Mouse (Mus musculus) limb, embryonic 12.5 days (tissue): ENCODE data around the gene Klhdc8a. TPM values are rescaled to one million over a fixed set of nuclear protein-coding genes. Genes with fewer than 3 reads are reported as not detected.

Experiments used
- ATAC-seq: fragments of 200-750 bp; cut with Nextera tagmentation; 2 replicates; pipeline ENCODE4 v1.8.0; 2017; ENCODE audit warnings: low read depth, moderate TSS enrichment; ENCODE audit not compliant: insufficient number of reproducible peaks, insufficient read depth, low FRiP score, low TSS enrichment
- H3K27ac ChIP-seq: fragments of 300-500 bp; sonication (generic); 2 replicates; pipeline ENCODE4 v1.5.1; 2016; ENCODE audit warnings: mild to moderate bottlenecking, moderate library complexity
- H3K27me3 ChIP-seq: fragments of 300-500 bp; sonication (generic); 2 replicates; pipeline ENCODE4 v1.6.1; 2016; ENCODE audit warnings: mild to moderate bottlenecking, moderate library complexity
- H3K36me3 ChIP-seq: fragments of 300-500 bp; sonication (generic); 2 replicates; pipeline ENCODE4 v1.6.1; 2016; ENCODE audit warnings: mild to moderate bottlenecking, moderate library complexity
- H3K4me1 ChIP-seq: fragments of 300-500 bp; sonication (generic); replicated peaks from 2 replicates; pipeline ENCODE4 v1.6.1; 2016
- H3K4me2 ChIP-seq: fragments of 300-500 bp; sonication (generic); 2 replicates; pipeline ENCODE4 v1.6.1; 2016; ENCODE audit warnings: mild to moderate bottlenecking, moderate library complexity
- H3K4me3 ChIP-seq: fragments of 300-500 bp; sonication (generic); replicated peaks from 2 replicates; pipeline ENCODE4 v1.5.1; 2016; ENCODE audit warnings: mild to moderate bottlenecking
- H3K9ac ChIP-seq: fragments of 300-500 bp; sonication (generic); replicated peaks from 2 replicates; pipeline ENCODE4 v1.6.1; 2016; ENCODE audit warnings: mild to moderate bottlenecking, moderate library complexity
- H3K9me3 ChIP-seq: fragments of 300-500 bp; sonication (generic); 2 replicates; pipeline ENCODE4 v1.6.1; 2016; ENCODE audit warnings: mild to moderate bottlenecking, moderate library complexity
- WGBS: fragments of 180-500 bp; shearing (Covaris S2); methylation state at CpG from one replicate; pipeline ENCODE4 v1.1.7; 2016; 5-methylcytosine and 5-hydroxymethylcytosine counted together
- polyA plus RNA-seq: library from polyadenylated mRNA; unstranded; fragments of >200 nt; fragmentation: Nextera tagmentation; extraction: Ambion mirVana; gene quantifications from 2 replicates; pipeline ENCODE4 v1.2.1, GENCODE M21; 2016

The Klhdc8a gene
- 0.05 TPM in 1 of 2 replicates, not detected in the other for polyA plus RNA-seq

GRCm38 (mm10) chr1:132298425-132298800 lies at the start of gene Klhdc8a:
Gene Klhdc8a, plus strand, starts transcription at chr1:132298626.
- H3K27me3 ChIP-seq = peaks cover 82% of the 10 kb centered on the region
- peaks cover 12% of the 10 kb centered on the region for H3K4me1 ChIP-seq
- H3K27ac ChIP-seq = no peak within 1 kb of the TSS
- peak within 1 kb of the TSS; percentile 69 for H3K9ac ChIP-seq
- H3K4me3 ChIP-seq = peak within 1 kb of the TSS; percentile 60
- 0% methylated on average over 24 of the region's 28 CpGs for WGBS
- no peaks in the 10 kb centered on the region for H3K36me3 ChIP-seq
- no peaks in the 10 kb centered on the region for H3K9me3 ChIP-seq
- peak within 1 kb of the TSS; percentile 100 for H3K4me2 ChIP-seq
- no peak for ATAC-seq

GRCm38 (mm10) chr1:132254467-132254866 lies 44.0 kb upstream of the Klhdc8a start:
- H3K4me2 ChIP-seq = no peak overlapping the region
- 83% methylated on average over 6 of the region's 6 CpGs for WGBS
- no peak for ATAC-seq

GRCm38 (mm10) chr1:132260331-132260730 lies 38.1 kb upstream of the Klhdc8a start:
- ATAC-seq = no peak
- peaks cover 4% of the 10 kb centered on the region for H3K4me1 ChIP-seq
- H3K27ac ChIP-seq = no peak overlapping the region
- H3K9ac ChIP-seq = no peak overlapping the region
- no peaks in the 10 kb centered on the region for H3K9me3 ChIP-seq
- H3K4me3 ChIP-seq = no peak overlapping the region
- H3K4me2 ChIP-seq = no peak overlapping the region
- no peaks in the 10 kb centered on the region for H3K27me3 ChIP-seq
- 86% methylated on average over 1 of the region's 1 CpGs for WGBS
- no peaks in the 10 kb centered on the region for H3K36me3 ChIP-seq

More at GRCm38 (mm10) chr1:132254467-132254866, 44.0 kb upstream of the Klhdc8a start:
- no peaks in the 10 kb centered on the region for H3K27me3 ChIP-seq
- no peak overlapping the region for H3K4me3 ChIP-seq
- H3K27ac ChIP-seq = no peak overlapping the region
- no peaks in the 10 kb centered on the region for H3K36me3 ChIP-seq
- no peaks in the 10 kb centered on the region for H3K4me1 ChIP-seq
- no peaks in the 10 kb centered on the region for H3K9me3 ChIP-seq
- H3K9ac ChIP-seq = no peak overlapping the region

GRCm38 (mm10) chr1:132261058-132261457 lies 37.4 kb upstream of the Klhdc8a start:
- H3K27me3 ChIP-seq = no peaks in the 10 kb centered on the region
- no peaks in the 10 kb centered on the region for H3K36me3 ChIP-seq
- WGBS = 63% methylated on average over 5 of the region's 5 CpGs
- peaks cover 5% of the 10 kb centered on the region for H3K4me1 ChIP-seq
- no peak overlapping the region for H3K4me2 ChIP-seq
- no peaks in the 10 kb centered on the region for H3K9me3 ChIP-seq
- H3K27ac ChIP-seq = no peak overlapping the region
- H3K4me3 ChIP-seq = no peak overlapping the region
- H3K9ac ChIP-seq = no peak overlapping the region
- ATAC-seq = no peak

- Histone ChIP-seq H3K4me2 (no peak overlapping the region), H3K27me3 (no peaks in the 10 kb centered on the region)
These were observed 34.8 kb upstream of the Klhdc8a start for GRCm38 (mm10) chr1:132263618-132264017.

GRCm38 (mm10) chr1:132264577-132264976 lies 33.8 kb upstream of the Klhdc8a start:
- no peaks in the 10 kb centered on the region for H3K36me3 ChIP-seq
- no peak for ATAC-seq
- no peaks in the 10 kb centered on the region for H3K27me3 ChIP-seq
- no peak overlapping the region for H3K4me3 ChIP-seq
- no peaks in the 10 kb centered on the region for H3K9me3 ChIP-seq
- H3K4me2 ChIP-seq = no peak overlapping the region
- H3K9ac ChIP-seq = no peak overlapping the region
- H3K4me1 ChIP-seq = peaks cover 29% of the 10 kb centered on the region
- WGBS = 53% methylated on average over 7 of the region's 7 CpGs
- H3K27ac ChIP-seq = no peak overlapping the region

More at GRCm38 (mm10) chr1:132263618-132264017, 34.8 kb upstream of the Klhdc8a start:
- no peak overlapping the region for H3K27ac ChIP-seq
- H3K36me3 ChIP-seq = no peaks in the 10 kb centered on the region
- no peak overlapping the region for H3K4me3 ChIP-seq
- peaks cover 27% of the 10 kb centered on the region for H3K4me1 ChIP-seq
- no peak for ATAC-seq
- H3K9me3 ChIP-seq = no peaks in the 10 kb centered on the region
- WGBS = 94% methylated on average over 4 of the region's 4 CpGs
- H3K9ac ChIP-seq = no peak overlapping the region

GRCm38 (mm10) chr1:132265211-132265859 lies 33.1 kb upstream of the Klhdc8a start:
- Histone ChIP-seq H3K4me3 (no peak overlapping the region), H3K36me3 (no peaks in the 10 kb centered on the region), H3K4me1 (peaks cover 29% of the 10 kb centered on the region), H3K27ac (no peak overlapping the region), H3K27me3 (no peaks in the 10 kb centered on the region), H3K9ac (no peak overlapping the region), H3K4me2 (no peak overlapping the region), H3K9me3 (no peaks in the 10 kb centered on the region)
- WGBS = 46% methylated on average over 8 of the region's 8 CpGs
- ATAC-seq = no peak

GRCm38 (mm10) chr1:132265936-132266335 lies 32.5 kb upstream of the Klhdc8a start:
- peaks cover 29% of the 10 kb centered on the region for H3K4me1 ChIP-seq
- no peak for ATAC-seq
- H3K27me3 ChIP-seq = no peaks in the 10 kb centered on the region
- H3K27ac ChIP-seq = no peak overlapping the region
- no peak overlapping the region for H3K4me3 ChIP-seq
- H3K9me3 ChIP-seq = no peaks in the 10 kb centered on the region
- H3K4me2 ChIP-seq = no peak overlapping the region
- WGBS = 86% methylated on average over 10 of the region's 10 CpGs
- no peak overlapping the region for H3K9ac ChIP-seq
- no peaks in the 10 kb centered on the region for H3K36me3 ChIP-seq

GRCm38 (mm10) chr1:132266791-132267557 lies 31.5 kb upstream of the Klhdc8a start:
- 44% methylated on average over 8 of the region's 8 CpGs for WGBS
- Histone ChIP-seq H3K9ac (no peak overlapping the region), H3K4me1 (peaks cover 29% of the 10 kb centered on the region), H3K4me3 (no peak overlapping the region), H3K27me3 (no peaks in the 10 kb centered on the region), H3K9me3 (no peaks in the 10 kb centered on the region), H3K4me2 (no peak overlapping the region), H3K27ac (no peak overlapping the region), H3K36me3 (no peaks in the 10 kb centered on the region)
- no peak for ATAC-seq

- H3K36me3 ChIP-seq = no peaks in the 10 kb centered on the region
- ATAC-seq = no peak
- H3K4me3 ChIP-seq = no peak overlapping the region
- H3K4me2 ChIP-seq = no peak overlapping the region
- H3K9me3 ChIP-seq = no peaks in the 10 kb centered on the region
- H3K9ac ChIP-seq = no peak overlapping the region
- WGBS = 37% methylated on average over 2 of the region's 2 CpGs
- H3K27ac ChIP-seq = no peak overlapping the region
- no peaks in the 10 kb centered on the region for H3K27me3 ChIP-seq
- peaks cover 29% of the 10 kb centered on the region for H3K4me1 ChIP-seq
These were observed 30.5 kb upstream of the Klhdc8a start for GRCm38 (mm10) chr1:132267959-132268358.

- peaks cover 29% of the 10 kb centered on the region for H3K4me1 ChIP-seq
- no peak overlapping the region for H3K9ac ChIP-seq
- no peaks in the 10 kb centered on the region for H3K27me3 ChIP-seq
- H3K4me2 ChIP-seq = no peak overlapping the region
- WGBS = 45% methylated on average over 7 of the region's 7 CpGs
- ATAC-seq = no peak
- no peak overlapping the region for H3K4me3 ChIP-seq
- H3K27ac ChIP-seq = no peak overlapping the region
- H3K36me3 ChIP-seq = no peaks in the 10 kb centered on the region
- H3K9me3 ChIP-seq = no peaks in the 10 kb centered on the region
These were observed 29.9 kb upstream of the Klhdc8a start for GRCm38 (mm10) chr1:132268418-132269060.
